Comparison of ENCODE assay signal across 1 mouse cellular context in genomic region chr5:113818572-113818971, GRCm38 (mm10).
TF ChIP-seq lines count a peak whose summit lies in the region.

No protein-coding gene starts in this region.

TF ChIP-seq in ES-E14, 5 proteins besides CTCF, POLR2A, EP300 and RAD21 (continued from another document):
- TF ChIP-seq CHD2 (IDR thresholded peaks at IDR 0.05; ENCODE audit: low read depth, low read length) (no peak), MAFK (IDR thresholded peaks at IDR 0.05; ENCODE audit: insufficient read depth, low read depth, low read length) (no peak), HCFC1 (IDR thresholded peaks at IDR 0.05; ENCODE audit: borderline replicate concordance, insufficient read depth, low read length) (no peak)
